Mouse (Mus musculus): ENCODE results near the gene Foxa1. TPM values are rescaled to one million over a fixed set of nuclear protein-coding genes. Genes with fewer than 3 reads are reported as not detected.

The Foxa1 gene
- polyA plus RNA-seq (2012; rRNA removed; ENCODE audit: low replicate concordance): 0.42 TPM in 1 of 2 replicates, not detected in the other

DNA sequence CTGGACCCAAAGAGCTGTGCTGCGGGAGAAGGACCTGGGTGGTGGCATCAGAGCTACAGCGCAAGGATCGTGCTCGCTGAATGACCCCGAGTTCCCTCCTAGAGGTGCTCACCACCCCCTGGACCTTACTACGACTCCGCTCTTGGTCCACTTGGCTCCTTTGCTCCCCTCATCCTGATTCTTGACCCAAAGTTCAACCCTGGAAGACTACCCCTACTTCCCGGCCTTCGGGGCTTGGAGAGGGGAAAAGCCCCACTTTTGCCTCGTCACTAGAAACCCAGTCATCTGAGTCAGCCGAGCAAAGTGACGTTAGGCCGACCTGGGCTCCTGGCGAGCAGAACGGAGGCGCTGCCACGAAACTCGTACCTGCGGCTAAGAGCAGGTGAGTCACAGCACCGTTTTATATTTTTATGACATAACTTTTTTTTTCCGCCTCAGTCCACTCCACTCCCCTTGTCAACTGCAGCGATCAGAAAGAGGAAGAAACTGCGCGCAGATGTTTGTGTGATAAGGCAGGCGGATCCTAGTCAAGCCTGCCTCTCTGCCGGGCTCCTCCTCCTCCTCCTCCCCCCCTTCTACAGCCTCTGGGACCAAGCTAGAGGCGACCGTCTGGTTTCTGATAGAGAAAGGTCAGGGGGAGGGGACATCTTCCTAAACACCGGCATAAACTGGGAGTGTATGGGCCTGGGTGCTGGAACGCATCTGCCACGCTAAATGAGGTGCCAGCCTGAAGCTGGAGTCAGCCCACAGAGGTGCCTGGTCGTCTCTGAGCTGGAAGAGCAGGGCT is at the start of gene Foxa1:
Foxa1 (minus strand) TSS at position 502 of the 787 bp plus-strand sequence.

DNA sequence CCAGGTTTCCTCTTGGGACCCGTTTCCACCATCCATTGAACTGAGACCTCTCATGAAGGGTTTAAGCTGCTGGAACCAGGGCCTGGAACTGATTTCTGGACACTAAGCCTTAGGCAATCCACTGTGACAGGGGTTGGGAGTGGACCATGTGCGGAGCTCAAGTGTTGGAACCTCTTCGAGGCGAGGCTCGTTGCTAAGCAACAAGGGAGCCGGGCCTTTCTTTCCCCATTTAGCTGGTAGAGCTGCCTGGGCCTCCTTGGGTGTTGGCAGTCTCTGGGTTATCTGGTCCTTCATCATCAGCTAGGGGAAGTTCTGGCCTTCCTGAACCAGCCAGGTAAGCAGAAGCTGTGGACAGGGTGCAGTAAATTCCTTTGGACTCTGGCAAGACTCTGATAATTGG is 17.2 kb upstream of the Foxa1 start, which contains the start of gene Ttc6:
Ttc6 (plus strand) TSS at position 205 of the 400 bp plus-strand sequence.

Other genes with a start within 250 kb of the Foxa1 start
- not detected in 2 replicates for gene Ttc6, start 17.2 kb upstream of the Foxa1 start, polyA plus RNA-seq (2012; rRNA removed; ENCODE audit: low replicate concordance)

Data from subcutaneous adipose tissue, adult 2 months (tissue).